Mouse (Mus musculus) testis, postnatal 14 days (tissue): Measurements from ENCODE around the gene Prex1.
"Not testable (repeated sequence)": the region's sequence is repeated elsewhere in the genome, so short reads cannot be mapped to it uniquely, and the experiment has no call there.

Experiments
- DNase-seq: peaks from one replicate; pipeline ENCODE4 v3.0.0; 2021; ENCODE audit warnings: low spot score

Gene Prex1

DNA sequence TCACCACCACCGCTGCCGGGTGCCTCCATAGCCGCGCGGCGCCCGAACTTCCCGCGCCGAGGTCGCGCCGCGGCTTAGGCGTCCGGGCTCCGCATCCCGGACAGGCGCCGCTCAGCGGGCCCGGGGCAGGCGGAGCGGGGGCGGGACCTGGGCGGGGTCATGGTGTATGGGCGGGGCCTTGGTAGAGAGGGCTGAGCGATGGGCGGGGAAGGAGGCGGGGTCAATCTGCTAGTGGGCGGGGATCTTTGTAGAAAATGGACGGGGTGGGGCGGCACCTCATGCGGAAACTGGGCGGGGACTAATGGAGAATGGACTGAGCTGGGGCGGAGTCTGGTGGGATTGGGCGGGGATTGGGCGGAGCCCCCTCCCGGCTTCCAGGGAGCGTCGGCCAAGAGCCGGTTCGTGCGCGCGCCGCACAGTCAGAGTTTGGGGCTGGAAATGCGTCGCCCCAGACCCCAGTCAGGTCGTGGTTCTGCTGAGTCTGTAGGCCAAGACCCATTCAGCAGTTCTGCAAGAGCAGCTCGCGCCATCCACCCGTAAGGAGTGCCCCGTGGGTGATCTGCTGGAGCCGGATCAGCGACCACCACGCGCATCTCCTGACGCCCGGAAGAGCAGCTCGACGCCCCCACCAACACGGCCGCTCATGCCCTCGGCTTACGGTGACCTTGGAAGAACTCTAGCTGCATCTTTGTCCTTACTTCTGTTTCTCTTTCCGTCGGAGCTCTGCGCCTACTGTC, at the start of gene Prex1:
Prex1 (minus strand) TSS at position 143 of the 737 bp plus-strand sequence.
- DNase-seq: peak; percentile 97

DNA sequence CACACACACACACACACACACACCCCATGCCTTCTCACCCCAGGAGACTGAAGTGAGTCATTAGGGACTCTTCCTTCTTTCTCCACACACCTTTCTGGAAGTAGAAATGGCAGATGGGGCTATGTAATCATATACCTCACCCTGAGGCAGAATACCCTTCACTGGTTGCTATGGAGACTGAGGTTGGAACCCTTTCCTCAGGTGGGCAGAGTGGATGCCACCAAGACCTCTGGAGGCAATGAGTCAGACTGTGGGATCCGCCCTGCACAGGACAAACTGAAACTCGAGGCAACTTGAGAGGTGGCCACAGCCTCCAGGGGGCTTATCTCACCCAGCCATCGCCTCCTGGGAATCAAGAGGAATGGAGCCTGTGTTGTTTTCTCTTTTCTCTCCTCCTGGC, 44.3 kb upstream of the Prex1 start:
- no peak for DNase-seq

DNA sequence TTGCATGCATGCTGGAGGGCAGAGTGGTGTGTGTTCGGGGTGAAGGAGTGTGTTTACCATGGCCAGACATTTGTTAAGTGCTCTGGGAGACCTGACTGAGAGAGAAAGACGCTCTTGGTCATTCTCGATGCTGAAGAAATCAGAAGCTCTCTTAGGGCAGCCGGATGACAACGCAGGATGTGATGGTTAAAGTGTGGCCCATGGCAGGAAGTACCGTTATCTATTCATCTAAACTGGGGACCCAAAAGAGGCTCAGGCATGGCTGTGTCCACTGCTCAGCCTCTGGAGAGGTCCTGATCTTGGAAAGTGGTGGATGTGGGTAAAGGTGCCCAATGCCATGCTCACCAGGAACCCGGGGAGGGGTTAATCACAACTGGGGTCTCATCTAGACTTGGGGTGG, 41.1 kb upstream of the Prex1 start:
- DNase-seq: no peak

DNA sequence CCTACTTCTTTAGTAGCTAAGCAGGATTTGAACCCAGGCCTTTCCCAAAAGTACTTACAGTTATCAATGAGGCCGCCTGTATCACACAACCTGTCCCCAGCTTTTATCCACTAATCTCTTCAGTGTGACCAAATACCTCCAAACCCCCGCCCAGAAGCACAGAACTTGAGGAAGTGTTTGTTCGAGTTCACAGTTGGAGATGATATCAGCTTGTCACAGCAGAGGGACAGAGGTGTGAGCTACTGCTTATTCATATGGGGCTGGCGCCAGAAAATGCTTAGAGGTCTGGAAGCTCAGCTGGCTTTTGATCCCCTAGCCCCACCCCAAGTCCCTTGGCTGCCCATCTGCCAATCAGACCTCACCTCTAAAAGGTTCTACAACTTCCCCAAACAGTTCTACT, 40.6 kb upstream of the Prex1 start:
- no peak for DNase-seq

DNA sequence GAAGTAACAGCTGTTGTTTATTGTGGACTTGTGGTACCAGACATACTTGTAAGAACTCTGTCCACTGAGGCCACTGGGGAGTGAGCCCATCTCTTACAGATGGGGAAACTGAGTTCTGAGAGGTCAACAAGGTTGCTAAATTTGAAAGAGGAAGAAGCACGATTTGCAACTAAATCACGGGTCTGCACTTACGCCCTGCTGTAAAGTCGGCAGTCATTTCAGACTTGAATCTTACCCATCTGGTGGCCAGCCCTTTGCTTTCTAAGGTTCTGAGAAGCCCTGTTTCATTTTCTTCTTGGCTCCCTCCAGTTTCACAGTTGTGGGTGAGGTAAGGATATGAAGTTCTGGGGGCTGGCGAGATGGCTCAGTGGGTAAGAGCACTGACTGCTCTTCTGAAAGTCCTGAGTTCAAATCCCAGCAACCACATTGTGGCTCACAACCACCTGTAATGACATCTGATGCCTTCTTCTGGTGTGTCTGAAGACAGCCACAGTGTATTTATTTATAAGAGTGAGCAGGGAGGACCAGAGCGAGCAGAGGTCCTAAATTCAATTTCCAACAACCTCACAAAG, 37.1 kb upstream of the Prex1 start:
- DNase-seq: no peak

DNA sequence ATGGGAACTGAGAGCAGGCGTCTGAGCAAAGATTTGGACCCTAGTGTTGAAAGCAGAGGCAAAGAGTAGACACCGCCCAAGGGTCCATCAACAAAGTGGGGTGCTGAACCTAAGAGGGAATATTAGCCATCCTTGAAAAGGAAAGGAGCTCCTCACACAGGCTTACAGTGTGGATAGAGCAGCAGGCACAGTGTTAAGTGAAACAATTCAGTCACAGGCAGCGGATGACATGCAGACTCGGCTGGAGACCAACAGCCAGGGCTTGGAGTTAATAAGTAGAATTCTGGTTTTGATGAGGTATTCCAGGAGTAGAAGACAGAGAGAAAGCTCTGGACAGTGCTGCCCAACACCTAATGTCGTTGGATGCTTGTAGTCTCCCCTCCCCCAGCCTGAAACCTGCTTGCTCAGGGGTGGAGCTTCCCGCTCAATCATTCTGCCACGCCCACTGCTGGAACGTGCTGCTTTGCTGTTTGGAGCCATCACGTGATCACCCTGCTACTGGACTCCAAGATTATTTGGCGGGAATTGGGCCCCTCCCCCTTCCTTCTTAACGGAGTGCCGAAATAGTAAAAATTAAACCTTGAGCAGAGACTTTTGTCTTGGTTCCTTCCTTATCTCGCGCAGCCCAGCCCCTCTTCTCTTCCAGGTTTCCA, 32.8 kb upstream of the Prex1 start:
- DNase-seq: not testable (repeated sequence)

DNA sequence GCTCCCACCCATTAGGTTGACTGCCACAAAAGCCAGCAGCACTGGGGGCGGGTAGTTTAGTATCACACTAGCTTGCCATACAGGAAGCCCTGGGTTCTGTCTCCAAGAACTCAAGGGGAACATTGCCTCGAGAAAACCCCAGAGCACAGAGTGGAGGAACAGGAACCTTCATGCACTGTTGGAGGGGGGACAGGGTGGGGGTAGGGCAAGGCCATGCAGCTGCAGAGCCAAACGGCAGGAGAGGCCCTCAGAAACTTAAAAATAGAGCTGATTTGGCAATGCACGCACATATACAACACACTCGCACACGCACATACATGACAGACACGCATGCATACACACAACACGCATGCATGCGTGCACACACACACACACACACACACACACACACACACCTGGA, 32.2 kb upstream of the Prex1 start:
- DNase-seq: no peak

DNA sequence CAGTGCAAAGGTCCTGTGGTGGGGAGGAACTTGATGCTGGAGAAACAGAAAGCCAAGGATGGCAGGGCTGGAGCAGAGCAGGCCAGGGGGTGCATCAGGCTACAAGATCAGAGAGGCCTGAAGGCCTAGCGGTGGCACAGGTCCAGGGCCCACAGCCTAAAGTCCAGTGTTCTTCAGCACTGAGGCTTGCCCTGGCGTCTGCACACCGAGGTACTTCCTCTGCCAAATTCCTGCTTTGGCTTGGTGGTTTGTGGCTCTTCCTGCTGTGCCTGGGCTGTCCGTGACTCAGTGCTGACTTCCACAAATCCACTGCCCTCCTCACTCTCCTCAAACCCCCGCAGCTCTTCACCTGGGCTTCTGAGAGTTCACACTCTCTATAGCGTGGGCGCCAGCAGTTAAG, 30.8 kb upstream of the Prex1 start:
- no peak for DNase-seq

DNA sequence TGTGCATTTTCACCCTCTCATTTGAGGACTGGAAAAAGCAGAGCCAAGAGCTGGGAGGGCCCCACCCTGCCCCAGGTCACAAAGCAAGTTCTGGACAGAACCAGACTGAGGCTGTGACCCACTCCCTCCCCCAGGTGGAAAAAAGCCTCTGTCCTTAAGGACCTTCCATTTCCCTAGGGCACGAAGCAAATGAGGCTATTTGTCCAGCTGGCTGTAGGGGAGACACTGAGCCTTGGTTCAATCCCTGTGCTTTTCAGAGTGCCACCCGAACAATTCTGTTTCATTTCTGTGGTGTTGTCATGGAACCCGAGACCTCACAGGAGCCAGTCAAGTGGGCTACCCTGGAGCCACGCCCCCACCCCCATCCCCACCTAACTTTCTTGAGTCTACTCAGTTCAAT, 29.9 kb upstream of the Prex1 start:
- DNase-seq: no peak

DNA sequence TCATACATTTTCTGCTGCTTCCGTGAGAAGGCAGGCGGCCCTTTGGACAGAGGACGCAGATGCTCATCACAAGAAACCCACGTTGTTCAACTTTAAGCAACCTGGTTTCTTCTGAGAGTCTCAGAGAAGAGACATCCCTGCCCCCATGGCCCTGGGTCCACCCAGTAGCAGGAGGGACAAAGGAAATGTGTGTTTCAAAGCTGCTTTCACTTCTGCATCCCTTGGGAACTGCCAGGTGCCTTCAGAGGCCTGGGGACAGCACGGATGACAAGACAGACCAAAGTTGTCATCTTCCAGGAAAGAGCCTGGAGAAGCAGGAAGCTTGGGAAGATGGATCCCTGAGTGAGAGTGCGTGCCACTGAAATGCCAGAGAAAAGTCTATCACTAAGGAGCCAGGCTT, 27.8 kb upstream of the Prex1 start:
- no peak for DNase-seq

DNA sequence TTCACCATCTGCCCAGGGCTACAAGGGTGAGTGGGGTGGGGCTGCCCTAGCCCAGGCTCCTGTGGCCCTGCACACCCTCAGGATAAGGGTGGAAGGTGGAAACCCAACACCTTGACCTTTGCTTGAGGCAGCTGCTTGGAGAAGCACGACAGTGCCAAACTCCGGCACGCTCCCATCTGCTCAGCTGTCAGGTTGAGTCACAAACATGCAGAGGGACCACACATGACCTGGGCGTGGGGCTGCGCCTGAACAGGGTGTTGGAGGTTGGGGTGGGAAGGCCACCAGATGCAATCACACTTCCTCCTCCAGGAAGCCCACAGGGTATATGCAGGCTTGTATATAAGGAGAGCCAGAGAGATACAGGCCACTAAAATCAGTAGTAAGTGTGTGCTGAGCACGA, 26.8 kb upstream of the Prex1 start:
- no peak for DNase-seq

DNA sequence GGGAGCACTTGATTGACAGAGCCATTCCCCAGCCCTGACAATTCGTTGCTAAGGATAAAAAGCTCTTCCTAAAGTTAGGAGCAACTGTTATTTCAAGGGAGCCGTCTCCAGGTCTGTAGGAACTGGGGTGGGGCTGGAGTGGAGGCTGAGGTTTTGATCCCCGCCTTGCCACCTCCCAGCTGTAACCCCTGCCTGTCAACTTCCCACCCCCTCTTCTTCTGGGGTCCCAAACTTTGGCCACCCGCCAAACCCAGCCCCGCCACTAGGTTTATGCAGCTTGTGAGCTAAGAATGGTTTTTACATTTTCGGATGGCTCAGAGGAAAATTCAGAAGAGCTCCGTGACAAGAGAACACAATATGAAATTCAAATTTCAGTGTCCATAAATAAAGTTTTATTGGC, 23.7 kb upstream of the Prex1 start:
- DNase-seq: no peak

DNA sequence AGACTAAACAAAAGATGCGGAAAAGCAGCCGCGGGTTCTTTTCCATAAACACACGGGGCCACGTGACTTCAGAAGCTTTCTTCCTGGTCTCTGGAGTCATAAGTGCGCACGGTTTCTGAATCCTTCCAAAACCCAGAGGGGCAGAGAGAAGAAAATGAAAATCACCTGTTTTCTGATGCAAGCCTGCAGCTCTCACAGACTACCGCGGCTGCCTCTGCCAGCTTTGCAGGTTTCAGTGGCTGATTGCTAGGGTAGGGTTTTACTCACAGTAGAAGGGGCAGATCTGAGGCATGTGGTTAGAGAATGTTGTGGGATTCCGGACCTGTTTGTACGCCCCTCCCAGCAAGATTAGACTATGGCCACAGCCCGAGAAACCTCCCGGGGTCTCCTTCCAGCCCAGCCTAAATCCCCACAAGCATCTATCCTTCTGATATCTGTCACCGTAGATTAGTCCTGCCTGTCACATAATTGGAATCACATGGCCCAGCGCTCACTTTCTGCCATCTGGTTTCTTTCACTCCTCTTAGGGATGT, 21.9 kb upstream of the Prex1 start:
- no peak for DNase-seq

DNA sequence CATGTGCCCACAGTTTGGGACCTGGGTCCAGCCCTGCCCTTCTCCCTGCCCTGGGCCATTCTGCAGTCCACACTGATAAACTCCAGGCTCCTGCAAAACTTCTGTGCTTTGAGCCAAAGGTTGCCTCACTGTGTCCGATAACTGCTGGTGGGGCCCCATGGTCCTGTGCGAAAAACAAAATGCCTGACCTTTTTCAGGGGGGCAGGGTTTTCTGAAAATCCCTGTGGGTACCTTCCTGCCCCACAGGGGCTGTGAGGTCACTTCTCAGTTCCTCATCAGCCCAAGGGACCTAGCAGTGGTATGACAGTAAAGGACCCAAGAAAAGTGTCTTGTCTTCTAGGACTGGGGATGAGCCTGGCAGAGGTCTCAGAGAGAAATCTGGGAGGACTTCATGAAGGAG, 19.2 kb upstream of the Prex1 start:
- DNase-seq: no peak

DNA sequence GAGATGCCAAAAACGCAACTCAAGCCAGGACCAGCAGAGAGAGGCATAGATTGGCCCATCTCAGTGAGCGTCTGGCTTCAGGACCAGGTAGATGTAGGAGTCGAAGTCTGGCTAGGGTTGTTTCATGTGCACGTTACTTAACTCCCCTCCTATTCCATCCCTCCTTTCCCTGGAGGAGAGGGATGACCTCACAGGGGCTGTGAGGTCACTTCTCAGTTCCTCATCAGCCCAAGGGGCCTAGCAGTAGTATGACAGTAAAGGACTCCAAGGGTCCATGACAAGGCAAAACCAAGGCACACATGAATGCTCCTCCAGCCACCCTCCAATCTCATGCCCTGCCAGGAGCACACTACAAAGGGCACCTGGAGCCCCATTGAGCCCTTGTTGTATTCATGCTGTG, 18.5 kb upstream of the Prex1 start:
- DNase-seq: no peak

DNA sequence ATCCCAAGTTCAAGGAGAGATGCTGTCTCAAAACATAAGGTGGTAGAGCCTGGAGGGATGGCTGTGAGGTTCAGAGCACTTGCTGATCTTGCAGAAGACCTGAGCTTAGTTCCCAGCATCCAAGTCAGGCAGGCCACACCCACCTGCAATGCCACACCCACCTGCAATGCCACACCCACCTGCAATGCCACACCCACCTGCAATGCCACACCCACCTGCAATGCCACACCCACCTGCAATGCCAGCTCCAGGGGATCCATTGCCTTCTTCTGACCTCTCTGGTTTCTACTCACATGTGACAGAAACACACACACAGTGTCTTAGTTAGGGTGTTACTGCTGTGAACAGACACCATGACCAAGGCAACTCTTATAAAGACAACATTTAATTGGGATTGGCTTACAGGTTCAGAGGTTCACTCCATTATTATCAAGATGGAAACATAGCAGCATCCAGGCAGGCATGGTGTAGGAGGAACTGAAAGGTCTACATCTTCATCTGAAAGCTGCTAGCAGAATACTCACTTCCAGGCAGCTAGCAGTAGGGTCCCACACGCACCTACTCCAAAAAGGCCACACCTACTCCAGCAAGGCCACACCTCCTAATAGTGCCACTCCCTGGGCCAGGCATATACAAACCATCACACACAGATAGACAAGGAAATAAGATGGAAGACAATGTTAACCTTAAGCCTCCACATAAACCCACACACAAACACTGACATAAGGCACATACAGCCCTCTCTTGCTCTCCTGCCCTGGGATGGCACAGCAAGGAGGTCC, 17.7 kb upstream of the Prex1 start:
- DNase-seq: not testable (repeated sequence)

DNA sequence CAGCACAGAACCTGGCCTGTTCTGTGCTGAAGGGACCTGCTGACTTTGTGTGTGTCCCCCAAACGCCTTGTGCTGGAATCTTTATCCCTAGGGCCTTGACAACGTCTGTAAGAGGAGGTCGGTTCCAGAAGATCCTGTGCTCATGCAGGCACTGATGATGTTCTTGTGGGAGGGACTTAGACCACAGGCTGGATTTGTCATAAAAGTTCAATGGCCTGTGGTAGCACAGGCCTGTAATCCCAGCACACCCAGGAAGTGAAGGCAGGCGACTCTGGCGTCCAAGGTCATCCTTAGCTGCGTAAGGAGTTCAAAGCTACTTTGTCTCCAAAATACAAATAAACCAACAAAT, 16.9 kb upstream of the Prex1 start:
- no peak for DNase-seq

DNA sequence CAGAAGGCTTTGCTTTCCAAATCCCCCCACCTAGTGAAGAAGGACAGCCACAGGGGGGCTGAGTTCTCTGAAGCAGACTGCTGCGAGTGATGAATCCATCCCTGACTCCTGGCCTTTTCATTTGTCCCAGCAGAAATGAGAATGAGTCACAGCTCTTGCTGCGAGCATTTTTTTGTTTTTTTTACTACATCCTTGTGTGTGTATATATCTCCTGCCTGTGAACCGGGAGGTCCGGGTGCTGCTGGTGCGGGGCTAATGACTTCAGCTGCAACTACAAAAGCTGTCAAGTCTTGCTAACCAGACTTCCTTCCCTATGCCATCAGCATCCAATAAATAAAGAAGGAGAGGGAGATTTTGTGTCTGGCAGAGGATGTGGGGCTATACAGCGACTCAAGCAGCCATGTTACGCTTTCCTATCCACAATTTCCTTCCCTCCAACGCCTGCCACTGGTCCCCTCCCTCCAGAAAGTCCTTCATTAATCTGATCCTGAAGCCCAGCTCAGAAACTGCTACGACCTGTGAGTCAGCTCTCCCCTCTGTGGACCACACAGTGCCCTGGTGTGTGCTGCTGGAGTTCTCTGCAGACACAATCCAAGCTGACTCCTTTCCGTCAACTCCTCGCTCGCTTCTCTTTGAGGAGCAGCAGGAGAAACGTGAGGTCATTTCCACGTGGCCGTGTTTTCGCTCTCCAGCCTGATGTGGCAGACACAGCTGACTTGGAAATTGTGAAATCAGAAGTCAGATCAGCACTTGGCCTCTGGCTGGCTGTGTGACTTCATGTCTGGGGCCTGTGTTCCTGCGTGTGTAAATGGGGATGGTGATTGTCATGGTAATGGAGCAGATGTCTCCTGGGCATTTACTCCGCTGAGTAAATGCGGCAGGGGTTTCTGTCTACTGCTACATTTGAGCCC, 16.3 kb upstream of the Prex1 start:
- DNase-seq: no peak

DNA sequence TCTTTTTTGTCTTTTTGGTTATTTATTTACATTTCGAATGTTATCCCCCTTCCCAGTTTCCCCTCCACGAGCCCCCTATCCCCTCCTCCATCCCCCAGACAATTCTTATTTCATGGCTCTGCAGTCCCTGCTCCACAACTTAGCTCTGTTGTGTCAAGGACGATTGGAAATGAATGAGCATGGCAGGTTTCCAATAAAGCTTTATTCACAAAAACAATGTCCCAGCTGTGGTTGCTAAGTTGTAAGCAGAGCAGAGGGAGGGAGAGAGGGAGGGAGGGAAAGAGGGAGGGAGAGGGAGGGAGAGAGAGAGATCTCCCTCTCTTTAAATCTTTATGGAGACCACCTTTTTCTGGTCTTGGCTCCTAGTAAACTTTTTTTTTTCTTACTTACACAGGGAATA, 15.4 kb upstream of the Prex1 start:
- DNase-seq: no peak

DNA sequence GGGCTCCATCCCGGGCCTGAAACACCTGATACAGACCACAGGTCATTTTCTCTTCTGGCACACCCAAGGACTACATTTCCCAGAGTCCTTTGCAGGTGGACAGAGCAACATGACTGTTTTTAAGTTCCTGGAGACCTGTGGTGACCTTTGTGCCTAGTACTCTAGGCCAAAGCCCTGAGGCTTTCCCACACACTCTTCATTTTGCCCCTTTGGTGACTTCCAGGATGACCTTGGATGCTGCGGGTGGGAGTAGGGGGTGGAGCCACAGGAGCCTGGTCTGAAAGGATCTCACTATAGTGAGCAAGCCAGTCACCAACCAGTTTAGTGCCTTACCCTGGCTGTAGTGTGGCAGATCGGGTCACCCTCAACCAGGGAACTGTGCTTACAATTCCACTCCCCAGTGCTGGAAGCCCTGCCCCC, 14.6 kb upstream of the Prex1 start:
- DNase-seq: no peak

DNA sequence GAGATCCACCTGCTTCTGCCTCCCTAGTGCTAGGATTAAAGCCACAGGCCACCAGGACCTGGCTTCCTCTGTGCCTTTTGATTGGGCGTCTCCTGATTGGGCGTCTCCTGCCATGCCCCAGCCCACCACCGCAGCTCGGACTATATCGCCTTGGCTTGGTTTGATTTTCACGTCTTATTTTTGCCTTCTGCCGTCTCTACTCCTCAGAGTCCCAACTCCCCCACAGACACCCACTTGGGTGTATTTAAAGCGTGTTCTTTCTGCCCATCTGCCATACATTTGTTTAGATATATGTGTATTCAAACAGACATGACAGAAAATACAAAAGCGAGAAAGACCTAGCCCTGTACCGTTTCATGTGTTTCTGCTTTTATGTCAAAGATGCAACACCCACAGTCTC, 14.2 kb upstream of the Prex1 start:
- DNase-seq: no peak

DNA sequence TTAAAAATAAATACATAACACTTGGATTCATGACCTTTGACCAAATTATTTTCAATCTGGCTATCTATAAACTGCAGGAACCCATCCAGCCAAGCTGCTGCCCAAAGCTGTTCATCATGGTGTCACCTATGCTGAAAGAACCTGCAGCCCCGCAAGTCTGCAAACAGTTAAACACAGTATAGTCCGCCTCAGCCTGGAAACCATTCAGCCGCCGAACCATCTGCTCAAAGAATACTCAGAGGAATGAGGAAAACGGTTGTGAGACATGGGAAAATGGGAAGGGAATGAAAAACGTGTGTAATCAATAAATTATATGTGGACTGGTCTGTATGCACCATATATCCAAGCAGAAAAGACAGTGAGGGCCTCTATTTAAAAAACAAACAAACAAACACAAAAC, 13.3 kb upstream of the Prex1 start:
- DNase-seq: no peak
